In genomic region chr10:77026944-77027343, GRCm38 (mm10) we compare ENCODE assay signal across 25 mouse cellular contexts. TPM values are rescaled to one million over a fixed set of nuclear protein-coding genes. Genes with fewer than 3 reads are reported as not detected.
DNase-seq lines count a peak whose midpoint lies in the region; ATAC-seq and TF ChIP-seq lines count a peak whose summit lies in the region.
"Had no signal": no experiment of that assay in that cellular context is flagged by ENCODE, and none has a peak within 500 bp of the region (broad histone marks: within the 10 kb centered on the region; RNA-seq: fewer than 3 reads in every experiment).

No protein-coding gene starts in this region.

- H3K4me2 ChIP-seq in intestine, embryonic 16.5 days (ENCODE audit: low read depth, low read length), result no peak overlapping the region
- H3K4me2 ChIP-seq in intestine, embryonic 15.5 days (replicated peaks), result no peak overlapping the region
- no peak overlapping the region for H3K4me2 ChIP-seq in kidney, postnatal 0 days (ENCODE audit: low read length)
- H3K4me2 ChIP-seq: forebrain, embryonic 13.5 days; heart, embryonic 13.5 days; hindbrain, embryonic 14.5 days; limb, embryonic 15.5 days; liver, embryonic 15.5 days; lung, embryonic 14.5 days; midbrain, embryonic 12.5 days; stomach, embryonic 15.5 days had no signal

- H3K4me1 ChIP-seq in intestine, embryonic 16.5 days (ENCODE audit: control insufficient read depth, insufficient read depth, low read length), result no peaks in the 10 kb centered on the region; the same call in 1 of the 2 replicates
- no peaks in the 10 kb centered on the region; the same call in 1 of the 2 replicates for H3K4me1 ChIP-seq in intestine, embryonic 15.5 days (replicated peaks)
- H3K4me1 ChIP-seq in kidney, adult 2 months (ENCODE audit: control insufficient read depth, insufficient read depth, low read length), result peaks cover 32% of the 10 kb centered on the region
- H3K4me1 ChIP-seq in kidney, postnatal 0 days (replicated peaks; ENCODE audit: insufficient read depth, low read length), result no peaks in the 10 kb centered on the region
- H3K4me1 ChIP-seq: forebrain, embryonic 13.5 days; heart, embryonic 13.5 days; stomach, embryonic 15.5 days had no signal

- H3K4me3 ChIP-seq in intestine, embryonic 16.5 days (ENCODE audit: low read length), result no peak overlapping the region
- H3K4me3 ChIP-seq in intestine, embryonic 15.5 days (replicated peaks), result no peak overlapping the region
- H3K4me3 ChIP-seq in kidney, adult 2 months (ENCODE audit: insufficient read depth, low read depth, low read length), result peak overlapping the region; percentile 38
- no peak overlapping the region for H3K4me3 ChIP-seq in kidney, postnatal 0 days (replicated peaks; ENCODE audit: low read depth, low read length)
- H3K4me3 ChIP-seq: forebrain, embryonic 13.5 days; heart, embryonic 13.5 days; limb, embryonic 10.5 days; limb, embryonic 15.5 days; liver, embryonic 15.5 days; midbrain, embryonic 12.5 days; stomach, embryonic 15.5 days had no signal

- 0 out of 2 replicates have a peak overlapping the region, but pooled peaks have one; percentile 35 for H3K9ac ChIP-seq in intestine, embryonic 16.5 days (ENCODE audit: low read depth, low read length)
- no peak overlapping the region for H3K9ac ChIP-seq in intestine, embryonic 15.5 days
- H3K9ac ChIP-seq in kidney, postnatal 0 days (ENCODE audit: low read depth, low read length), result no peak overlapping the region
- H3K9ac ChIP-seq: forebrain, embryonic 13.5 days; heart, embryonic 13.5 days; hindbrain, embryonic 14.5 days; limb, embryonic 15.5 days; liver, embryonic 15.5 days; lung, embryonic 14.5 days; stomach, embryonic 15.5 days had no signal

- H3K27me3 ChIP-seq in intestine, embryonic 16.5 days (replicated peaks; ENCODE audit: control insufficient read depth, insufficient read depth, low read length), result no peaks in the 10 kb centered on the region
- no peaks in the 10 kb centered on the region for H3K27me3 ChIP-seq in intestine, embryonic 15.5 days (replicated peaks)
- no peaks in the 10 kb centered on the region for H3K27me3 ChIP-seq in kidney, adult 2 months (replicated peaks; ENCODE audit: control insufficient read depth, insufficient read depth, low read length)
- no peaks in the 10 kb centered on the region for H3K27me3 ChIP-seq in kidney, postnatal 0 days (ENCODE audit: insufficient read depth, low read length)
- H3K27me3 ChIP-seq: forebrain, embryonic 13.5 days; stomach, embryonic 15.5 days had no signal

- no peak for TF ChIP-seq POLR2A in kidney, adult 2 months (IDR thresholded peaks at IDR 0.05; ENCODE audit: low read depth, low read length)

- H3K36me3 ChIP-seq in intestine, embryonic 16.5 days (ENCODE audit: control insufficient read depth, insufficient read depth, low read length), result no peaks in the 10 kb centered on the region
- H3K36me3 ChIP-seq in intestine, embryonic 15.5 days, result no peaks in the 10 kb centered on the region
- no peaks in the 10 kb centered on the region for H3K36me3 ChIP-seq in kidney, adult 2 months (ENCODE audit: control insufficient read depth, insufficient read depth, low read length)
- no peaks in the 10 kb centered on the region for H3K36me3 ChIP-seq in kidney, postnatal 0 days (ENCODE audit: insufficient read depth, low read length)
- H3K36me3 ChIP-seq: heart, embryonic 13.5 days; limb, embryonic 10.5 days; limb, embryonic 15.5 days; liver, embryonic 15.5 days; midbrain, embryonic 12.5 days; stomach, embryonic 15.5 days had no signal

- ATAC-seq in intestine, embryonic 16.5 days, result no peak
- no peak for ATAC-seq in intestine, embryonic 15.5 days
- ATAC-seq in kidney, postnatal 0 days (replicated peaks; ENCODE audit: low FRiP score, low read depth), result peak; percentile 75
- ATAC-seq in megakaryocyte-erythroid progenitor cell, adult 5-6 weeks (replicated peaks; ENCODE audit: low FRiP score, low TSS enrichment, poor library complexity, severe bottlenecking), result no peak
- ATAC-seq: activated CD4-positive, CD25-positive, alpha-beta regulatory T cell, adult 4 months; forebrain, embryonic 13.5 days had no signal

- DNase-seq in kidney, adult 2 months, result peak; percentile 95
- DNase-seq in kidney, postnatal 0 days (ENCODE audit: low spot score), result peak; percentile 36
- DNase-seq in kidney, postnatal 4 days, result peak; percentile 51 to 74
- no peak for DNase-seq in urinary bladder, postnatal 10 days (ENCODE audit: low spot score)
- no peak for DNase-seq in right cerebral cortex, postnatal 36 days (ENCODE audit: low spot score in 2 of 2)
- DNase-seq: adrenal gland, adult 8-10 months; cerebellum, adult 8-10 months; cerebellum, postnatal 36 days; gastrocnemius, postnatal 10 days; heart, postnatal 10 days; lung, embryonic 14.5 days; thymus, adult 18-20 months; thymus, postnatal 36 days had no signal

- no peak for TF ChIP-seq CTCF in kidney, adult 2 months (conservative IDR thresholded peaks at IDR 0.05; ENCODE audit: insufficient read depth, insufficient read length, low read depth, low read length)
- no peak for TF ChIP-seq CTCF in kidney, postnatal 0 days (IDR thresholded peaks at IDR 0.05; ENCODE audit: low read depth)

- H3K9me3 ChIP-seq in intestine, embryonic 16.5 days (ENCODE audit: control insufficient read depth, low read length), result no peaks in the 10 kb centered on the region
- H3K9me3 ChIP-seq in intestine, embryonic 15.5 days, result no peaks in the 10 kb centered on the region
- no peaks in the 10 kb centered on the region for H3K9me3 ChIP-seq in kidney, postnatal 0 days (replicated peaks; ENCODE audit: low read length)
- H3K9me3 ChIP-seq: forebrain, embryonic 13.5 days; heart, embryonic 13.5 days; limb, embryonic 10.5 days; limb, embryonic 15.5 days; liver, embryonic 15.5 days; midbrain, embryonic 12.5 days; stomach, embryonic 15.5 days had no signal

- H3K27ac ChIP-seq in intestine, embryonic 16.5 days (ENCODE audit: low read length), result 0 out of 2 replicates have a peak overlapping the region, but pooled peaks have one; percentile 25
- H3K27ac ChIP-seq in intestine, embryonic 15.5 days, result no peak overlapping the region
- H3K27ac ChIP-seq in kidney, adult 2 months (ENCODE audit: insufficient read depth, low read depth, low read length), result peak overlapping the region; percentile 94
- peak overlapping the region; percentile 75 for H3K27ac ChIP-seq in kidney, postnatal 0 days
- H3K27ac ChIP-seq: forebrain, embryonic 13.5 days; heart, embryonic 13.5 days; hindbrain, embryonic 14.5 days; limb, embryonic 10.5 days; limb, embryonic 15.5 days; liver, embryonic 15.5 days; midbrain, embryonic 12.5 days; stomach, embryonic 15.5 days had no signal

- WGBS in intestine, embryonic 16.5 days, result 68% methylated on average over 3 of the region's 3 CpGs
- WGBS in intestine, embryonic 15.5 days, result 74% methylated on average over 3 of the region's 3 CpGs
- 49% methylated on average over 3 of the region's 3 CpGs for WGBS in kidney, adult 2 months
- 51% methylated on average over 3 of the region's 3 CpGs for WGBS in kidney, postnatal 0 days

RNA-seq across cellular contexts. Expression of gene Slc19a1, which starts 5.1 kb away (rescaled TPM):
- 65.3 and 73.7 TPM in 2 replicates for polyA plus RNA-seq in intestine, embryonic 16.5 days (2015; fragmentation: Nextera tagmentation; extraction: Ambion mirVana)
- polyA plus RNA-seq in intestine, embryonic 15.5 days (2015; fragmentation: Nextera tagmentation; extraction: Ambion mirVana), result 43.1 and 50.9 TPM in 2 replicates
- 245 and 351 TPM in 2 replicates for polyA plus RNA-seq in kidney, adult 2 months (2012; rRNA removed)
- polyA plus RNA-seq in kidney, postnatal 0 days (2015; fragmentation: Nextera tagmentation; extraction: Ambion mirVana), result 48.0 and 51.5 TPM in 2 replicates
- 67.9 and 77.4 TPM in 2 replicates for total RNA-seq in megakaryocyte-erythroid progenitor cell, adult 5-6 weeks (2014; fragmentation: Nextera tagmentation)
- total RNA-seq in megakaryocyte-erythroid progenitor cell, adult 5-6 weeks (2017), result 27.3 and 29.6 TPM in 2 replicates

Comparison
In these comparisons a context has a peak if more than half of its experiments do, and no peak if none do; other contexts are left out.
1. DNase-seq: peak in kidney, adult 2 months (single experiment), kidney, postnatal 0 days (single experiment) and kidney, postnatal 4 days (2 of 2); none in urinary bladder, postnatal 10 days (single experiment) and right cerebral cortex, postnatal 36 days (0 of 2).